Mouse (Mus musculus): ENCODE measurements around the gene Slc13a4. TPM values are rescaled to one million over a fixed set of nuclear protein-coding genes. Genes with fewer than 3 reads are reported as not detected.

Gene Slc13a4
- total RNA-seq (2014; rRNA removed; ENCODE audit: low replicate concordance) (0.11 TPM in 1 of 2 replicates, not detected in the other), polyA plus RNA-seq (2015; fragmentation: Nextera tagmentation; extraction: Ambion mirVana) (0.22 TPM in 2 replicates)

GRCm38 (mm10) chr6:35308037-35308436 is at the start of gene Slc13a4:
Gene Slc13a4 (minus strand): TSS chr6:35308131.
- 56% methylated on average over 7 of the region's 7 CpGs for WGBS
- TF ChIP-seq EP300 (IDR thresholded peaks at IDR 0.05; ENCODE audit: low read depth), result no peak
- no peak for TF ChIP-seq CTCF (IDR thresholded peaks at IDR 0.05; ENCODE audit: low read depth)
- Histone ChIP-seq H3K27ac (ENCODE audit: low read depth) (no peak within 1 kb of the TSS), H3K36me3 (replicated peaks; ENCODE audit: control insufficient read depth, insufficient read depth, low read length) (no peaks in the 10 kb centered on the region), H3K4me3 (ENCODE audit: low read depth, low read length) (no peak within 1 kb of the TSS), H3K9me3 (replicated peaks; ENCODE audit: control insufficient read depth, low read length) (no peaks in the 10 kb centered on the region), H3K4me2 (ENCODE audit: low read depth, low read length) (no peak within 1 kb of the TSS), H3K9ac (replicated peaks; ENCODE audit: low read depth, low read length) (no peak within 1 kb of the TSS), H3K4me1 (ENCODE audit: control insufficient read depth, insufficient read depth) (no peaks in the 10 kb centered on the region), H3K27me3 (ENCODE audit: control insufficient read depth, insufficient read depth, low read length) (no peaks in the 10 kb centered on the region)
- DNase-seq (ENCODE audit: low spot score) (no peak), ATAC-seq (ENCODE audit: insufficient read depth, low read depth) (no peak)

- ATAC-seq (ENCODE audit: insufficient read depth, low read depth), result no peak
- H3K36me3 ChIP-seq (replicated peaks; ENCODE audit: control insufficient read depth, insufficient read depth, low read length), result no peaks in the 10 kb centered on the region
- no peaks in the 10 kb centered on the region for H3K4me1 ChIP-seq (ENCODE audit: control insufficient read depth, insufficient read depth)
- 90% methylated on average over 3 of the region's 3 CpGs for WGBS
- no peak for TF ChIP-seq EP300 (IDR thresholded peaks at IDR 0.05; ENCODE audit: low read depth)
- no peak for TF ChIP-seq CTCF (IDR thresholded peaks at IDR 0.05; ENCODE audit: low read depth)
- no peak overlapping the region for H3K4me3 ChIP-seq (ENCODE audit: low read depth, low read length)
- no peak overlapping the region for H3K9ac ChIP-seq (replicated peaks; ENCODE audit: low read depth, low read length)
- H3K27me3 ChIP-seq (ENCODE audit: control insufficient read depth, insufficient read depth, low read length), result no peaks in the 10 kb centered on the region
- no peak overlapping the region for H3K27ac ChIP-seq (ENCODE audit: low read depth)
- H3K4me2 ChIP-seq (ENCODE audit: low read depth, low read length), result no peak overlapping the region
- H3K9me3 ChIP-seq (replicated peaks; ENCODE audit: control insufficient read depth, low read length), result no peaks in the 10 kb centered on the region
- DNase-seq (ENCODE audit: low spot score), result no peak
Observed at GRCm38 (mm10) chr6:35355320-35355719, 47.4 kb upstream of the Slc13a4 start.

GRCm38 (mm10) chr6:35354622-35354998 is 46.7 kb upstream of the Slc13a4 start:
- no peak for DNase-seq (ENCODE audit: low spot score)
- ATAC-seq (ENCODE audit: insufficient read depth, low read depth), result no peak
- TF ChIP-seq CTCF (IDR thresholded peaks at IDR 0.05; ENCODE audit: low read depth) (no peak), EP300 (IDR thresholded peaks at IDR 0.05; ENCODE audit: low read depth) (no peak)
- Histone ChIP-seq H3K27ac (ENCODE audit: low read depth) (no peak overlapping the region), H3K27me3 (ENCODE audit: control insufficient read depth, insufficient read depth, low read length) (no peaks in the 10 kb centered on the region), H3K4me2 (ENCODE audit: low read depth, low read length) (no peak overlapping the region), H3K9me3 (replicated peaks; ENCODE audit: control insufficient read depth, low read length) (no peaks in the 10 kb centered on the region), H3K4me1 (ENCODE audit: control insufficient read depth, insufficient read depth) (no peaks in the 10 kb centered on the region), H3K9ac (replicated peaks; ENCODE audit: low read depth, low read length) (no peak overlapping the region), H3K36me3 (replicated peaks; ENCODE audit: control insufficient read depth, insufficient read depth, low read length) (no peaks in the 10 kb centered on the region), H3K4me3 (ENCODE audit: low read depth, low read length) (no peak overlapping the region)
- 59% methylated on average over 6 of the region's 6 CpGs for WGBS

GRCm38 (mm10) chr6:35353846-35354621 is 46.1 kb upstream of the Slc13a4 start:
- Histone ChIP-seq H3K4me2 (ENCODE audit: low read depth, low read length) (no peak overlapping the region), H3K4me3 (ENCODE audit: low read depth, low read length) (no peak overlapping the region), H3K27ac (ENCODE audit: low read depth) (no peak overlapping the region), H3K36me3 (replicated peaks; ENCODE audit: control insufficient read depth, insufficient read depth, low read length) (no peaks in the 10 kb centered on the region), H3K9ac (replicated peaks; ENCODE audit: low read depth, low read length) (no peak overlapping the region), H3K9me3 (replicated peaks; ENCODE audit: control insufficient read depth, low read length) (no peaks in the 10 kb centered on the region), H3K4me1 (ENCODE audit: control insufficient read depth, insufficient read depth) (no peaks in the 10 kb centered on the region), H3K27me3 (ENCODE audit: control insufficient read depth, insufficient read depth, low read length) (no peaks in the 10 kb centered on the region)
- ATAC-seq (ENCODE audit: insufficient read depth, low read depth), result no peak
- TF ChIP-seq CTCF (IDR thresholded peaks at IDR 0.05; ENCODE audit: low read depth) (no peak), EP300 (IDR thresholded peaks at IDR 0.05; ENCODE audit: low read depth) (no peak)
- DNase-seq (ENCODE audit: low spot score), result no peak
- 34% methylated on average over 15 of the region's 18 CpGs for WGBS

GRCm38 (mm10) chr6:35353416-35353815 is 45.5 kb upstream of the Slc13a4 start:
- Histone ChIP-seq H3K27ac (ENCODE audit: low read depth) (no peak overlapping the region), H3K9me3 (replicated peaks; ENCODE audit: control insufficient read depth, low read length) (no peaks in the 10 kb centered on the region), H3K36me3 (replicated peaks; ENCODE audit: control insufficient read depth, insufficient read depth, low read length) (no peaks in the 10 kb centered on the region), H3K4me3 (ENCODE audit: low read depth, low read length) (no peak overlapping the region), H3K4me2 (ENCODE audit: low read depth, low read length) (no peak overlapping the region), H3K27me3 (ENCODE audit: control insufficient read depth, insufficient read depth, low read length) (no peaks in the 10 kb centered on the region), H3K4me1 (ENCODE audit: control insufficient read depth, insufficient read depth) (no peaks in the 10 kb centered on the region), H3K9ac (replicated peaks; ENCODE audit: low read depth, low read length) (no peak overlapping the region)
- ATAC-seq (ENCODE audit: insufficient read depth, low read depth), result no peak
- WGBS, result 70% methylated on average over 5 of the region's 5 CpGs
- TF ChIP-seq CTCF (IDR thresholded peaks at IDR 0.05; ENCODE audit: low read depth), result no peak
- no peak for TF ChIP-seq EP300 (IDR thresholded peaks at IDR 0.05; ENCODE audit: low read depth)
- DNase-seq (ENCODE audit: low spot score), result no peak

- DNase-seq (ENCODE audit: low spot score), result no peak
- no peaks in the 10 kb centered on the region for H3K27me3 ChIP-seq (ENCODE audit: control insufficient read depth, insufficient read depth, low read length)
- TF ChIP-seq CTCF (IDR thresholded peaks at IDR 0.05; ENCODE audit: low read depth), result no peak
- no peak for TF ChIP-seq EP300 (IDR thresholded peaks at IDR 0.05; ENCODE audit: low read depth)
- H3K9me3 ChIP-seq (replicated peaks; ENCODE audit: control insufficient read depth, low read length), result no peaks in the 10 kb centered on the region
- no peak overlapping the region for H3K27ac ChIP-seq (ENCODE audit: low read depth)
- no peak for ATAC-seq (ENCODE audit: insufficient read depth, low read depth)
- WGBS, result 75% methylated on average over 8 of the region's 8 CpGs
- no peak overlapping the region for H3K9ac ChIP-seq (replicated peaks; ENCODE audit: low read depth, low read length)
- no peak overlapping the region for H3K4me3 ChIP-seq (ENCODE audit: low read depth, low read length)
- H3K4me2 ChIP-seq (ENCODE audit: low read depth, low read length), result no peak overlapping the region
- H3K36me3 ChIP-seq (replicated peaks; ENCODE audit: control insufficient read depth, insufficient read depth, low read length), result no peaks in the 10 kb centered on the region
- no peaks in the 10 kb centered on the region for H3K4me1 ChIP-seq (ENCODE audit: control insufficient read depth, insufficient read depth)
Observed at GRCm38 (mm10) chr6:35352867-35353266, 44.9 kb upstream of the Slc13a4 start.

All from heart, postnatal 0 days (tissue).